Comparison of ENCODE assay signal across 22 mouse cellular contexts in genomic region chr7:141364349-141365048, GRCm38 (mm10). TPM values are rescaled to one million over a fixed set of nuclear protein-coding genes. Genes with fewer than 3 reads are reported as not detected.
DNase-seq lines count a peak whose midpoint lies in the region; ATAC-seq and TF ChIP-seq lines count a peak whose summit lies in the region.
"Had no signal": no experiment of that assay in that cellular context is flagged by ENCODE, and none has a peak within 500 bp of the region (broad histone marks: within the 10 kb centered on the region; RNA-seq: fewer than 3 reads in every experiment).

No protein-coding gene starts in this region.

- peak overlapping the region; percentile 13; the same call in 1 of the 2 replicates for H3K9ac ChIP-seq in liver, embryonic 15.5 days
- H3K9ac ChIP-seq in kidney, embryonic 14.5 days (ENCODE audit: low read depth, low read length): no peak overlapping the region
- H3K9ac ChIP-seq: embryonic facial prominence, embryonic 15.5 days; heart, embryonic 15.5 days; intestine, embryonic 15.5 days; lung, embryonic 15.5 days; neural tube, embryonic 12.5 days had no signal

- no peaks in the 10 kb centered on the region for H3K9me3 ChIP-seq in liver, embryonic 15.5 days (replicated peaks)
- H3K9me3 ChIP-seq in kidney, embryonic 14.5 days (ENCODE audit: control insufficient read depth, low read length): no peaks in the 10 kb centered on the region
- H3K9me3 ChIP-seq in forebrain, embryonic 10.5 days: no peaks in the 10 kb centered on the region
- H3K9me3 ChIP-seq: embryonic facial prominence, embryonic 15.5 days; heart, embryonic 15.5 days; intestine, embryonic 15.5 days; limb, embryonic 10.5 days; lung, embryonic 15.5 days; neural tube, embryonic 12.5 days had no signal

- H3K36me3 ChIP-seq in liver, embryonic 15.5 days (replicated peaks): no peaks in the 10 kb centered on the region
- no peaks in the 10 kb centered on the region for H3K36me3 ChIP-seq in kidney, embryonic 14.5 days (ENCODE audit: control insufficient read depth, insufficient read depth, low read length)
- H3K36me3 ChIP-seq in forebrain, embryonic 10.5 days (replicated peaks): no peaks in the 10 kb centered on the region
- H3K36me3 ChIP-seq: embryonic facial prominence, embryonic 15.5 days; heart, embryonic 15.5 days; limb, embryonic 10.5 days; lung, embryonic 15.5 days; neural tube, embryonic 12.5 days had no signal

- no peak for DNase-seq in layer of hippocampus, adult 2 months (ENCODE audit: low spot score in 2 of 2)
- no peak for DNase-seq in layer of hippocampus, adult 9-10 months (ENCODE audit: low spot score)
- DNase-seq in natural killer cell, adult 2 months (ENCODE audit: low spot score in 2 of 2): no peak
- no peak for DNase-seq in forebrain, embryonic 10.5 days (ENCODE audit: extremely low spot score, low spot score)
- DNase-seq: adrenal gland, postnatal 25 days; cerebellum, adult 11-12 months; gastrocnemius, postnatal 25 days; kidney, postnatal 4 days; layer of hippocampus, postnatal 36 days; thymus, postnatal 4 days had no signal

- no peak for TF ChIP-seq CTCF in layer of hippocampus, adult 2 months (conservative IDR thresholded peaks at IDR 0.05)
- TF ChIP-seq CTCF in bone marrow, adult 2 months (IDR thresholded peaks at IDR 0.05; ENCODE audit: control insufficient read depth, insufficient read depth, low read length): no peak
- no peak for TF ChIP-seq CTCF in cortical plate, adult 2 months (IDR thresholded peaks at IDR 0.05; ENCODE audit: extremely low read depth, insufficient read depth, low read length)

- no peak for TF ChIP-seq POLR2A in bone marrow, adult 2 months (IDR thresholded peaks at IDR 0.05; ENCODE audit: borderline replicate concordance, control insufficient read depth, low read depth, low read length)
- no peak for TF ChIP-seq POLR2A in cortical plate, adult 2 months (IDR thresholded peaks at IDR 0.05; ENCODE audit: extremely low read depth, insufficient read depth, low read length)

- peak; percentile 93 for ATAC-seq in liver, embryonic 15.5 days (ENCODE audit: insufficient read depth)
- ATAC-seq in kidney, embryonic 14.5 days (ENCODE audit: low FRiP score, low TSS enrichment): no peak
- ATAC-seq: forebrain, embryonic 16.5 days had no signal

- peaks cover 18% of the 10 kb centered on the region for H3K27me3 ChIP-seq in liver, embryonic 15.5 days
- peaks cover 8% of the 10 kb centered on the region for H3K27me3 ChIP-seq in kidney, embryonic 14.5 days (ENCODE audit: control insufficient read depth, insufficient read depth, low read length)
- peaks cover 44% of the 10 kb centered on the region for H3K27me3 ChIP-seq in forebrain, embryonic 10.5 days (ENCODE audit: poor library complexity, severe bottlenecking)
- H3K27me3 ChIP-seq: intestine, embryonic 15.5 days had no signal

- peak overlapping the region; percentile 10 for H3K4me3 ChIP-seq in layer of hippocampus, adult 2 months
- H3K4me3 ChIP-seq in bone marrow, adult 2 months (replicated peaks; ENCODE audit: control insufficient read depth, low read depth, low read length): no peak overlapping the region
- H3K4me3 ChIP-seq in cortical plate, adult 2 months (ENCODE audit: insufficient read depth, low read length): no peak overlapping the region
- H3K4me3 ChIP-seq in liver, embryonic 15.5 days (replicated peaks): 0 out of 2 replicates have a peak overlapping the region, but pooled peaks have one; percentile 4
- no peak overlapping the region for H3K4me3 ChIP-seq in kidney, embryonic 14.5 days (ENCODE audit: low read length)
- no peak overlapping the region for H3K4me3 ChIP-seq in forebrain, embryonic 10.5 days
- H3K4me3 ChIP-seq: embryonic facial prominence, embryonic 15.5 days; heart, embryonic 15.5 days; intestine, embryonic 15.5 days; limb, embryonic 10.5 days; lung, embryonic 15.5 days; neural tube, embryonic 12.5 days had no signal

- WGBS in bone marrow, adult 2 months: 61% methylated on average over 5 of the region's 5 CpGs
- WGBS in liver, embryonic 15.5 days (ENCODE audit: insufficient replicate concordance): 37% methylated on average over 5 of the region's 5 CpGs
- WGBS in kidney, embryonic 14.5 days: 77% methylated on average over 5 of the region's 5 CpGs
- WGBS in forebrain, embryonic 10.5 days: 84% methylated on average over 5 of the region's 5 CpGs

- peaks cover 3% of the 10 kb centered on the region; the same call in 1 of the 2 replicates for H3K4me1 ChIP-seq in bone marrow, adult 2 months (ENCODE audit: control insufficient read depth, insufficient read depth, low read length)
- no peaks in the 10 kb centered on the region for H3K4me1 ChIP-seq in cortical plate, adult 2 months (ENCODE audit: control insufficient read depth, insufficient read depth, low read length)
- H3K4me1 ChIP-seq in liver, embryonic 15.5 days (replicated peaks): peaks cover 42% of the 10 kb centered on the region
- no peaks in the 10 kb centered on the region for H3K4me1 ChIP-seq in kidney, embryonic 14.5 days (ENCODE audit: control insufficient read depth, insufficient read depth, low read length)
- H3K4me1 ChIP-seq in forebrain, embryonic 10.5 days: peaks cover 12% of the 10 kb centered on the region
- H3K4me1 ChIP-seq: neural tube, embryonic 12.5 days had no signal

- H3K4me2 ChIP-seq in liver, embryonic 15.5 days: peak overlapping the region; percentile 62
- H3K4me2 ChIP-seq in kidney, embryonic 14.5 days (replicated peaks; ENCODE audit: low read depth, low read length): no peak overlapping the region
- H3K4me2 ChIP-seq: embryonic facial prominence, embryonic 15.5 days; heart, embryonic 15.5 days; intestine, embryonic 15.5 days; lung, embryonic 15.5 days; neural tube, embryonic 12.5 days had no signal

- H3K27ac ChIP-seq in layer of hippocampus, adult 2 months: peak overlapping the region; percentile 79
- H3K27ac ChIP-seq in bone marrow, adult 2 months (ENCODE audit: control insufficient read depth, insufficient read depth, low read depth, low read length, poor library complexity): peak overlapping the region; percentile 49; the same call in 1 of the 2 replicates
- H3K27ac ChIP-seq in cortical plate, adult 2 months (ENCODE audit: insufficient read depth, low read length): peak overlapping the region; percentile 84
- peak overlapping the region; percentile 93 for H3K27ac ChIP-seq in liver, embryonic 15.5 days (replicated peaks)
- H3K27ac ChIP-seq in kidney, embryonic 14.5 days (ENCODE audit: low read depth, low read length): no peak overlapping the region
- H3K27ac ChIP-seq in forebrain, embryonic 10.5 days: no peak overlapping the region
- H3K27ac ChIP-seq: embryonic facial prominence, embryonic 15.5 days; heart, embryonic 15.5 days; intestine, embryonic 15.5 days; limb, embryonic 10.5 days; lung, embryonic 15.5 days; neural tube, embryonic 12.5 days had no signal

RNA-seq across cellular contexts. Expression of gene Eps8l2, which starts 25.8 kb away (rescaled TPM):
- total RNA-seq in layer of hippocampus, adult 2 months (2021): 1 to 10 TPM; 4.9 to 5.1 TPM
- 0.57 and 0.79 TPM in 2 replicates for polyA plus RNA-seq in bone marrow, adult 2 months (2011; ENCODE audit: insufficient read depth, insufficient read length, low replicate concordance, missing spikeins)
- polyA plus RNA-seq in cortical plate, adult 2 months (2012; rRNA removed): 6.7 and 6.8 TPM in 2 replicates
- 16.6 and 24.3 TPM in 2 replicates for polyA plus RNA-seq in liver, embryonic 15.5 days (2015; fragmentation: Nextera tagmentation; extraction: Ambion mirVana)
- polyA plus RNA-seq in kidney, embryonic 14.5 days (2014; fragmentation: Nextera tagmentation; extraction: Ambion mirVana): 9.6 and 18.0 TPM in 2 replicates
- 4.2 and 4.5 TPM in 2 replicates for polyA plus RNA-seq in forebrain, embryonic 10.5 days (2016; fragmentation: Nextera tagmentation; extraction: Ambion mirVana)
- total RNA-seq: megakaryocyte, adult 5-6 weeks had no signal

RNA-seq across cellular contexts. Expression of gene Taldo1, which starts 27.5 kb away (rescaled TPM):
- total RNA-seq in layer of hippocampus, adult 2 months (2021): 100 to 1,000 TPM; 111 to 114 TPM
- polyA plus RNA-seq in bone marrow, adult 2 months (2011; ENCODE audit: insufficient read depth, insufficient read length, low replicate concordance, missing spikeins): 324 and 522 TPM in 2 replicates
- polyA plus RNA-seq in cortical plate, adult 2 months (2012; rRNA removed): 182 and 193 TPM in 2 replicates
- polyA plus RNA-seq in liver, embryonic 15.5 days (2015; fragmentation: Nextera tagmentation; extraction: Ambion mirVana): 409 and 415 TPM in 2 replicates
- 321 and 322 TPM in 2 replicates for polyA plus RNA-seq in kidney, embryonic 14.5 days (2014; fragmentation: Nextera tagmentation; extraction: Ambion mirVana)
- 335 and 368 TPM in 2 replicates for polyA plus RNA-seq in forebrain, embryonic 10.5 days (2016; fragmentation: Nextera tagmentation; extraction: Ambion mirVana)

RNA-seq across cellular contexts. Expression of gene Tmem80, which starts 37.0 kb away (rescaled TPM):
- total RNA-seq in layer of hippocampus, adult 2 months (2021): 10 to 100 TPM; 32.9 to 33.7 TPM
- polyA plus RNA-seq in bone marrow, adult 2 months (2011; ENCODE audit: insufficient read depth, insufficient read length, low replicate concordance, missing spikeins): 23.5 and 33.0 TPM in 2 replicates
- polyA plus RNA-seq in cortical plate, adult 2 months (2012; rRNA removed): 56.7 and 59.2 TPM in 2 replicates
- 14.8 and 15.8 TPM in 2 replicates for polyA plus RNA-seq in liver, embryonic 15.5 days (2015; fragmentation: Nextera tagmentation; extraction: Ambion mirVana)
- 36.7 and 46.8 TPM in 2 replicates for polyA plus RNA-seq in kidney, embryonic 14.5 days (2014; fragmentation: Nextera tagmentation; extraction: Ambion mirVana)
- 48.2 and 51.0 TPM in 2 replicates for polyA plus RNA-seq in forebrain, embryonic 10.5 days (2016; fragmentation: Nextera tagmentation; extraction: Ambion mirVana)

RNA-seq across cellular contexts. Expression of gene Deaf1, which starts 37.0 kb away (rescaled TPM):
- 10 to 100 TPM; 74.1 to 77.0 TPM for total RNA-seq in layer of hippocampus, adult 2 months (2021)
- 49.1 and 51.4 TPM in 2 replicates for polyA plus RNA-seq in bone marrow, adult 2 months (2011; ENCODE audit: insufficient read depth, insufficient read length, low replicate concordance, missing spikeins)
- 31.8 and 35.5 TPM in 2 replicates for polyA plus RNA-seq in cortical plate, adult 2 months (2012; rRNA removed)
- polyA plus RNA-seq in liver, embryonic 15.5 days (2015; fragmentation: Nextera tagmentation; extraction: Ambion mirVana): 13.4 and 16.9 TPM in 2 replicates
- 64.0 and 79.7 TPM in 2 replicates for polyA plus RNA-seq in kidney, embryonic 14.5 days (2014; fragmentation: Nextera tagmentation; extraction: Ambion mirVana)
- 59.2 and 59.3 TPM in 2 replicates for polyA plus RNA-seq in forebrain, embryonic 10.5 days (2016; fragmentation: Nextera tagmentation; extraction: Ambion mirVana)

RNA-seq across cellular contexts. Expression of gene Gatd1, which starts 49.4 kb away (rescaled TPM):
- 10 to 100 TPM; 42.1 to 45.1 TPM for total RNA-seq in layer of hippocampus, adult 2 months (2021)
- 26.2 and 33.6 TPM in 2 replicates for polyA plus RNA-seq in bone marrow, adult 2 months (2011; ENCODE audit: insufficient read depth, insufficient read length, low replicate concordance, missing spikeins)
- polyA plus RNA-seq in cortical plate, adult 2 months (2012; rRNA removed): 57.0 and 58.9 TPM in 2 replicates
- polyA plus RNA-seq in liver, embryonic 15.5 days (2015; fragmentation: Nextera tagmentation; extraction: Ambion mirVana): 15.0 and 15.7 TPM in 2 replicates
- 50.7 and 54.5 TPM in 2 replicates for polyA plus RNA-seq in kidney, embryonic 14.5 days (2014; fragmentation: Nextera tagmentation; extraction: Ambion mirVana)
- 43.2 and 44.7 TPM in 2 replicates for polyA plus RNA-seq in forebrain, embryonic 10.5 days (2016; fragmentation: Nextera tagmentation; extraction: Ambion mirVana)

Comparison
In these comparisons a context has a peak if more than half of its experiments do, and no peak if none do; other contexts are left out.
1. H3K27ac ChIP-seq: peak in layer of hippocampus, adult 2 months (single experiment), bone marrow, adult 2 months (single experiment), cortical plate, adult 2 months (single experiment) and liver, embryonic 15.5 days (single experiment); none in kidney, embryonic 14.5 days (single experiment) and forebrain, embryonic 10.5 days (single experiment).
2. H3K4me3 ChIP-seq: peak in layer of hippocampus, adult 2 months (single experiment) and liver, embryonic 15.5 days (single experiment); none in bone marrow, adult 2 months (single experiment), cortical plate, adult 2 months (single experiment), kidney, embryonic 14.5 days (single experiment) and forebrain, embryonic 10.5 days (single experiment).